Mouse (Mus musculus) ovary, postnatal 14 days (tissue): ENCODE results near the gene Hvcn1.
"Not testable (repeated sequence)": the region's sequence is repeated elsewhere in the genome, so short reads cannot be mapped to it uniquely, and the experiment has no call there.

ENCODE experiments used
- DNase-seq: peaks from one replicate; pipeline ENCODE4 v3.0.0; 2022; ENCODE audit warnings: low spot score

The Hvcn1 gene

GRCm38 (mm10) chr5:122204180-122204579 lies 2.4 kb upstream of the Hvcn1 start:
- DNase-seq: no peak

GRCm38 (mm10) chr5:122208909-122209308 lies 2.3 kb downstream of the Hvcn1 start:
- DNase-seq: no peak

GRCm38 (mm10) chr5:122209591-122210368 lies 3.2 kb downstream of the Hvcn1 start:
- DNase-seq: peak; percentile 37

GRCm38 (mm10) chr5:122210890-122211289 lies 4.3 kb downstream of the Hvcn1 start:
- DNase-seq: no peak

- no peak for DNase-seq
Measured at GRCm38 (mm10) chr5:122212125-122212524, 5.5 kb downstream of the Hvcn1 start.

- not testable (repeated sequence) for DNase-seq
Measured at GRCm38 (mm10) chr5:122212820-122213219, 6.2 kb downstream of the Hvcn1 start.

GRCm38 (mm10) chr5:122213861-122214260 lies 7.3 kb downstream of the Hvcn1 start:
- no peak for DNase-seq

- DNase-seq: no peak
Measured at GRCm38 (mm10) chr5:122217636-122218035, 11.0 kb downstream of the Hvcn1 start.

GRCm38 (mm10) chr5:122218109-122218905 lies 11.7 kb downstream of the Hvcn1 start:
- DNase-seq: no peak

GRCm38 (mm10) chr5:122218928-122219327 lies 12.3 kb downstream of the Hvcn1 start:
- no peak for DNase-seq

- DNase-seq: no peak
Measured at GRCm38 (mm10) chr5:122219655-122220629, 13.3 kb downstream of the Hvcn1 start.

GRCm38 (mm10) chr5:122221085-122221484 lies 14.5 kb downstream of the Hvcn1 start:
- DNase-seq: no peak

- DNase-seq: no peak
Measured at GRCm38 (mm10) chr5:122224291-122224690, 17.7 kb downstream of the Hvcn1 start.

- no peak for DNase-seq
Measured at GRCm38 (mm10) chr5:122228271-122228765, 21.7 kb downstream of the Hvcn1 start.

GRCm38 (mm10) chr5:122228772-122229171 lies 22.2 kb downstream of the Hvcn1 start:
- DNase-seq: no peak

GRCm38 (mm10) chr5:122230816-122231215 lies 24.2 kb downstream of the Hvcn1 start:
- no peak for DNase-seq

GRCm38 (mm10) chr5:122231431-122231830 lies 24.8 kb downstream of the Hvcn1 start:
- DNase-seq: no peak

GRCm38 (mm10) chr5:122232004-122232403 lies 25.4 kb downstream of the Hvcn1 start:
- no peak for DNase-seq

- DNase-seq: no peak
Measured at GRCm38 (mm10) chr5:122233077-122233581, 26.5 kb downstream of the Hvcn1 start.

- no peak for DNase-seq
Measured at GRCm38 (mm10) chr5:122233695-122234094, 27.1 kb downstream of the Hvcn1 start.

GRCm38 (mm10) chr5:122234319-122235195 lies 28.0 kb downstream of the Hvcn1 start:
- no peak for DNase-seq
